Mouse (Mus musculus) G1E-ER4 (cell line): ENCODE measurements around the gene Cym. TPM values are rescaled to one million over a fixed set of nuclear protein-coding genes. Genes with fewer than 3 reads are reported as not detected.

Experiments
- GATA1 ChIP-seq: IDR thresholded peaks from one replicate; pipeline ENCODE4 v1.8.0; 2012; ENCODE audit warnings: low read length, inconsistent platforms
- polyA plus RNA-seq: library from polyadenylated mRNA; stranded (reverse); fragments of >175 nt; gene quantifications from 2 replicates; pipeline ENCODE4 v1.2.3, GENCODE M21; 2012

Gene Cym
- polyA plus RNA-seq, 1 experiment: not detected

DNA sequence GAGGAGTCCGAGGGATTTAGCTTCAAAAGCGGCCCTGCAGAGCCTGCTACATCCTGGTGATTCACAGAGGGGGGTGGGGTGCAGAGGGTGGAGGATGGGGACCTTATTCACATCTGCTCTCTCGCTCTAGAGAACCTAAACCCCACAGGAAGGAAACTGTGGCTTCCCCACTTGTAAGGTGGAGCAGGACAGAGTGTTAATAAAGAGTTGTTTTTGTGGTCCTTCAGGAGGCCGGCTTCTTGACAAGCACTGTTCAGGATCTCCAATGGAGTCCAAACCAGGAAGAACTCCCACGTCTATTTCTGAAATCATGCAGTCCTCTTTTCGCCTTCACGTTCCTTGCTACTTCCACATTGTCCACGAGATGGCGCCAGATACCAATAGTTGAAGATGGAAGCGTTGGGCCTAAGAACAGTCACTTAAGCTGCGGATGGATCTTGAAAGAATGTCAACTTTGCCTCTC is 11.8 kb upstream of the Cym start:
- no peak for TF ChIP-seq GATA1

DNA sequence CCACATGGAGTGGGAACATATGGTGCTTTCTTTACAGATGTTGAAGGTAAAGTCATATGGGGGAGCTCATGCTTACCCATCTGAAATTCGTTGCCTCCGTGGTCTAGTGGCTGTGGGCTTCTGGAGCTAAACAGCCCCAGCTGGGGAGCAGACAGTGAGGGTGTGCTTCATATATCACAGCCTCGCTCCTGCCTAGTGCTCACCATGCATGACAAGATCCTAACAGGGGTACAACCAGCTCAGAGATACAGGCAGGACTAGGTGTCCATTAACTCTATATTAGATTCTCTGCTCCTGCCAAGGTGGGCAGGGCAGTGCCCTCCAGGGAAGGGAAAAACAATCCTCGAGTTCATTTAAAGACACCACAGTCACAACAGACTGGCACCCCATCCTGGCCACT is 9.7 kb upstream of the Cym start:
- TF ChIP-seq GATA1: no peak

DNA sequence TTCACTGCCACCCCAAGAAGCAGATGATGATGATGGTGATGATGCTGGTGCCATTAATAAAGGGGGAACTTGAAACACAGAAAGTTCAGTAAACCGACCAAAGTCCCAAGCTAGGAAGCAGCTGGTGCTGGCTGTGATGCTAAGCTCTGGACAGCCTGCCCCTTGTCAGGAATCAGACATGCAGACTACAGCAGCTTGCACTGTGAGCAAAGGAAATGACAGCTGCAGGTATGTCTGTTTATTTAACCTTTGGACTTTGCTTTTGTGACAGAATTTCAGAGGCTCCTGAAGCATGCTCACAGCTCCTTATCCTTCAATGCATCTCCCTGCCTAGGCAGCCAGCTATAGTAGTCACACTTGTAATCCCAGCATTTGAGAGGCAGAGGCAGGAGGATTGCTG is 9.0 kb upstream of the Cym start, which contains the start of gene A630076J17Rik:
TSS of gene A630076J17Rik (plus strand) at position 88 of the 400 bp plus-strand sequence.
- TF ChIP-seq GATA1: no peak

DNA sequence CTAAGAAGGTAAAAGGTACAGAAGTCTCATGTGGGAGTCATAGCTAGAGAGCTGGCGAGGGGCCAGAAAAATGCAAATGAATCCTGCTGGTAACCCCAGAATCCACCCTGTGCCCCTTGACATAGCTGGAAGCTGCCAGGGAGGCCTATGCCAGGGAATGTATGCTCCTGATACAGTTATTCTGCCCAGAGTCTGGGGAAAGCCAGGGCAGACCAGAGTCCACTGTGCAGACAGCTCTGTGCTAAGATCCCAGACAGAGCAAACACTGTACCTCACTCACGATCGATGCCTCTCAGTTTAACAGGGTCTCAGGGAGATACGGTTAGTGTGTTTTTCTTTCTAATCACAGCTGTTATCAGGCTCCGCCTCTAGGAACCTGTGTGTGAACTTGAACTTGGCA is 8.3 kb upstream of the Cym start:
- TF ChIP-seq GATA1: no peak

DNA sequence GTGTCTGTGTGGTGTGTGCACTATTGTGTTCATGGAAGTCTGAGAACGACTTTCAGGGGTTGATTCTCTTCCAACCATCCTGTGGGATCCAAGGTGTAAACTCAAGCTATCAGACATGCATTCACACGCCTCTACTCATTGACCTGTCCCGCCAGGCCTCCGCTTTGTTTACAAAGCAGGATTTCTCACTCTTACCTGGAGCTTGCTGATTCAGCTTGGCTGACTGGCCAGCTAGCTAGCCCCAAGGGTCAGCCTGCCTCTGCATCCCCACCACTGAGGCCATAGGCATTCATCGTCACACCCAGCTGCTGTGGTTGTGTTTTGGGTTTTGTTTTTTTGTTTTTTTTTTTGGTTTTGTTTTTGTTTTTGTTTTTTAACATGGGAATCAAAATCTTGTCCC is 7.7 kb upstream of the Cym start:
- TF ChIP-seq GATA1: no peak

DNA sequence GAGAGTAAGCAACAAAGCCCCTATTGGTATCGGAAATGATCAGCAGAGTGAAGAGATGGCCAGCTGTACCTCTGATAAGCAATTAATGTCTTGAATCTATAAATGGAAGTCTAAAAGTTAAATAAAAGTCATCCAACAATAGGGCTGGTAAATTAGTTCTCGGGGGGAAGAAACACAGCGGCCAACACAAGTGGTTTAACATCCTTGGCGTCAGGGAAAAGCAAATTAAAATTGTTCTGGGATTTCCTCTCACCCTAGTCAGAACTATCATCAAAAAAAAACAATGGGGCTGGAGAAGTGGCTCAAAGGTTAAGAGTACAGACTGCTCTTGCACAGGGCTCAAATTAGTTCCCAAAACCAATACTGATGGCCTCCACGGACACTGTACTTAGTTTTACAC is 4.3 kb upstream of the Cym start:
- no peak for TF ChIP-seq GATA1

DNA sequence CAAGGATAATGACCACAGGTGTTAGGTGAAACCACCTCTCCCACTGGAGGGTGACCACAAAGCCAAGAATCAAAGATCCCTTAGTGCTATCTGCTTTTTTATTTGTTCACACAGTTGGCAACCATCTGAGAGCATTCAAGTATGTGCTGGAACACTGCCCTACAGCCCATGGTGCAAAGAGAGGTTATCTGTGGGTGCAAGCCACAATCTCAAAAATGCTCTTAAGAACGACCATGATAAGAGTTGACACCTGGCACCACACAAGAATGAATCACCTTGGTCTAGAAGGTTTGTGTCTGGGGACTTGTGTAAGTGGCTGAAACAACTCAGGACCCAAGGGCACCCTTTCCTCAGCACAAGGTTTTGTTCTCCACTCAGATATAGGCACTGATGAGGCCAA is 1.7 kb upstream of the Cym start:
- no peak for TF ChIP-seq GATA1

DNA sequence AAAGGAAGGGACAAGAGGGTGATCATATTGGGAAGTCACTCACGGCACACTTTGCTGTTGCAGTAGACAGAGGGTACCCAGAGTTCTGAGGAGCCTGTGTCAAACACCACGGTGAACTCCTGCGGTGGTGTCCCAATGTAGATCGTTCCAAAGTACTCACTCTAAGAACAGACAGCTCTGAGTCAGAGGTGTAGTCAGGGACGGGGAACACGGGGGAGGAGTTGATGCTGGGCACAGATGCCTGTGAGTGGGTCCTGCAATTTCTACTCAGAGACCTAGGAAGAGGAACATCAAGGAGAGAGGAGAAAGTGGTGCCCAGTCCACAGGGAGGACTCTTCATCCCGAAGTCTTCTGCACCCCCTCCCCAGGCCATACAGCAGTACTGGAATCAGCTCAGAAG is 3.0 kb downstream of the Cym start:
- TF ChIP-seq GATA1: no peak

DNA sequence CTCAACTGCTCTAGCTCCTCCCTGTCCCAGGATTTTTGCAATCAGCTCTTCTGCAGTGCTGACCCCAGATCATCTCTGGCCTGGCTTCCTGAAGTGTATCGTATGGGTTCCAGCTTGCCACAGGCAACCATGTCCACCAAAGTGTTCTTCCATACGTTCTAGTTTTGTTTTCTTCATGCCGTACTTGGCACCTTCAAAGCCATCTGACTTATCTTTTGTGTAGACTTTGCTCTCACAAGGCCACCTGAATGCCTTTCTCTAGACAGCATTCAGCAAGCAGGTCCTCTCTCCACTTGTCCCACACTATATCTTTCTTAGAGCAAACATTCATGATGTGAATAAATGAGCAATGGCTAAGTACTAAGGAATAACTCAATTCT is 4.4 kb downstream of the Cym start:
- TF ChIP-seq GATA1: no peak

DNA sequence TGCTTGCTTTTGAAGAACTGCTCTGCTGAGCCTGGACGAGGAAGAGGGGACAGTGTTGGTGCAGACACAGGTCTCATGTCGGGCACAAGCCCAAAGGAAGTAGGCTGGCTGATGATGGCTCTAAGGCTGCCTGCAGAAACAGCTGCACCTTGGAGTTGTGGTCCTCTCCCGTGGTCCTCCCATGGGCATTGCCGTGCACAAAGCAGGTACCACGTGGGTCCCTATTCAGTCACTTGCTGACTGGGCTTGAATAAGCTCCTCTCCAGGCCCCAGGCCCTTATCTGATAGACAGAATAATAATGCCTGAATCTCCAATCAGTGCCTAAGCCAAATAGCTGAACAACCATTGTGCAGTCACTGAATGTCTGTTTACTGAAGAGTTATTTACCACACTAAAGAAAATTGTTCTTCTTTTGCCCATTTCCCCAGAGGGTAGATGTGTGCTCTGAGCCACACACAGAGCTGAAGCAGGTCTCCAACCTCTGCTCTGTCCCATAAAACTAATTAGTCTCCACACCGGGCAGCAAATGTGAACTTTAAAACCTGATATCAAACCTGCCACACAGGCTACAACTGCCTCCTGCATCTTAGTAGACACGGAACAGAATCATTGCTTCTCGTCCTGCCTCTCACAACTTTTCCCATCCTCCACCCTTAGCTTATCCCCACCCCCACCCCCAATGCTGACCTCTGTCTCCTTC is 5.0 kb downstream of the Cym start:
- TF ChIP-seq GATA1: no peak

DNA sequence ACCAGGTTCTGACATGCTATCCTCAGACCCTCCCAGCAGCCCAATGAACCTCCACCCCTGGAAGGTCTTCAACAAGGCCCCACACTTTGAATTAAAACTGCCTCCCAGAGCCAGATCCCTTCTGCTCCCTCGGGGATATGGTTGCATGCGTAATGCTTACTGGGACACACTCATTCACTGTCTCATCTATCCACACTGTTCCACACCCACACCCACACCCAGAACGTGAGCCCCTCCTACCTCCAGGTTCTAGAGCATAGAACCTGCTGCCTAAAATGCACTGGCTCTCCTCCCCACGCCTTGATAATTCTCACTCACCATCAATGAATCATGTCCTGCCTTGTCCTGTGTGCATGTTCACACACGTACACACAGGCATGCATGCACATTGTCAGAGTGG is 6.9 kb downstream of the Cym start:
- no peak for TF ChIP-seq GATA1

DNA sequence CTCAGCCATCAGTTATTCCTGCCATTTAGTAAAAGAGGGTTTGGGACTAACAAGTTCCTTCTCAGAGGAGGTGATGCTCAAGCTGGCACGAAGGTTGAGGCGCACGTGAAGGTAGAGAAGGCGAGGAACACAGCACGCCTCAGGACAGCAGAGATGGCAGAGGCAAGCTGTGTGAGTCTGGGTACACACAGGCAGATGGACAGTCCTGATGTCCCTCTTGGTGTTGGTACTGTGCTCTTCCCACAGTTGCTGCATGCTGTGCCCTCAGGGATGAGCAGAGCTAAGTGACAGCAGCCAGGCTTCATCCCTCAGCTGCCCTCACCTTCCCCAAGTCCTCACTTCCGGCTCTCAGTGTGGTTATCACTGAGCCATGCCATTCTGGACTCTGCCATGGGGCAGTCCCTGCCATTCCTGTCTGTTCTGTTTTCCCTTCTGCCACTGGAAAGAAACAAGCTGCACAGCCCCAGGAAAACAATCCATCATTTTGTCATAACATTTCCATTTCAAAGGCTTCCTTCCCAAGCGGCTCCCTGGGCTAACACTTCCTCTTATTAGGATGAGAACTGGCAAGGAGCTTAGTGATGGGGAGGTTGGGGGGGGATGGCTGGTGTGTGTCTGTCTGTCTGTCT is 13.8 kb downstream of the Cym start:
- no peak for TF ChIP-seq GATA1

DNA sequence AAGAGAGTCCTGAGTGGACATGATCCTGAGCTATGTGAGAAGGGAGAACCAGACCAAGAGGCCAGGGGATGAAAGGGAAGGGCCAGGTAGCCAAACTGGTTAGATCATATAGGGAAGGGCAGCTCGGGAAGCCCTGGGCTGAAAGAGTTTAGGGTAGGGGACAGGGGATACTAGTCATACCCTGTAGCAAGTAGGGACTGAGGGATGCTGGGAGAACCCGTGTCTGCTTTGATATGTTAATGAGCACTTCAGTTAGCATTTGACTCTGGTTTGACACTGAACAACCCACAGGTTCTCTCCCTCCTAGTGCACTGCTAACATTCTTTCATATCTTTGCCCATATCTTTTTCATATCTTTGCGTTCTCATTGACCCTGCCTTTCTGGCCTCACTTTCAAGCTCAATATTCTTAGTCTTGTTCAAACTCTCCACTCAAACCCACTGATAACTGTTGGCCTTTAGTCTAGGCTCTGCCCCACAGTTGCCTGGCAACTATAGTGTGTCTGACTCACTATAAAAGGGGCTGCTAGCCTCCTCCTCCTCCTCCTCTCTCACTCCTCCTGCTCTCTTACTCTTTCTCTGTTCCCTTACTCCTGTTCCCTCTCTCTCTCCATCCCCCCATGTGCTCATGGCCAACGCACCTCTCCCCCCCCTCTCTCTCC is 14.9 kb downstream of the Cym start:
- no peak for TF ChIP-seq GATA1

DNA sequence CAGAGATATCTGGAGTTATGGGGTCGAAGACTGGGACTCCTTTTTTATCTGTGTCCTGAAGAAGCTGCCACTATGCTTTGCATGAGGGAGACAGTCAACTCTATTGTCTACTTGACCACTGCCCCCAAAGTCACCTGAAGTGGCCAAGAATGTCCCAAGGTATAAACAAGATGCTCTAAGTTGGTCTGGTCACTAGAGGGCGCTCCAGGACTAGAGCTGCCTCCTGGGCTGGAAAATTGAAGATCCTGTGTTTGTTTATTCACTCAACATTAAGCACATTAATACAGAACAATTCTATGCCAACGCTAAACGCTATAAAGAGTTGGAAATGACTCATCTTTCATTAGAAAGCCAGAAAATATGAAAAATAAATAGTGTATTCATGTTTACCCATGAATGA is 15.5 kb downstream of the Cym start:
- TF ChIP-seq GATA1: no peak

DNA sequence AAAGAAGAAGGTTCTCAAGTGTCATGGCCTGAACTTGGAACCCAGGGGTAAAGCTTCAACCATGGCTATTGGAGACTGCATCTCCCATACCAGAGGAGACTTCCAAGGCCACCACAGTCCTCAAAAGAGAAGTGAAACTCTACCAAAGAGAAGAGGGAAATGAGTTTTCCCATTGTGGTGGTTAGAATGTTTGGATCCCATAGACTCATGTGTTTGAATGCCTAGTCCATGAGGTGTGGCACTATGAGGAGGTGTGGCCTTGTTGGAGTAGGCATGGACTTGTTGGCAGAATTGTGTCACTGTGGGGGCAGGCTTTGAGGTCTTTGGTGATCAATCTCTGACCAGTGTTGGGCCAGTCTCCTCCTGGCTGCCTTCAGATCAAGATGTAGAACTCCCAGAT is 16.4 kb downstream of the Cym start:
- no peak for TF ChIP-seq GATA1

DNA sequence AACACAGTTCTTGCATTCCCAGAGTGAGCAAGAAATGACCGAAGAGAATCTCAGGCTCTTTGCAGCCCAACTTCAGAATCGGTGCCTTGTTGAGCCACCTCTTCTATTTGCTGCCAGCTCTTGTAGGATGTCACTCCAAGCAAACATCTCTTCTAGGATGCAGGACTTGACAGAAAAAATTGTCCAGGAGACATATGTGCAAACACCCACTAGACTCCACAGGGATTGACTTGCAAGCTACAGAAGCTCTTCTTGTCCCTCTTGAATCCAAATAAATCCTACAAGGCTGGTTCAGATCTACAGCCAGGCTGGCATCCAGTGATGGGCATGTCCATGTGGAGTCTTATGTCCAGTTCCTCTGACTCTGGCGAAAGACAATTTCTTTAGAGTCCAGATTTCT is 17.1 kb downstream of the Cym start:
- no peak for TF ChIP-seq GATA1

DNA sequence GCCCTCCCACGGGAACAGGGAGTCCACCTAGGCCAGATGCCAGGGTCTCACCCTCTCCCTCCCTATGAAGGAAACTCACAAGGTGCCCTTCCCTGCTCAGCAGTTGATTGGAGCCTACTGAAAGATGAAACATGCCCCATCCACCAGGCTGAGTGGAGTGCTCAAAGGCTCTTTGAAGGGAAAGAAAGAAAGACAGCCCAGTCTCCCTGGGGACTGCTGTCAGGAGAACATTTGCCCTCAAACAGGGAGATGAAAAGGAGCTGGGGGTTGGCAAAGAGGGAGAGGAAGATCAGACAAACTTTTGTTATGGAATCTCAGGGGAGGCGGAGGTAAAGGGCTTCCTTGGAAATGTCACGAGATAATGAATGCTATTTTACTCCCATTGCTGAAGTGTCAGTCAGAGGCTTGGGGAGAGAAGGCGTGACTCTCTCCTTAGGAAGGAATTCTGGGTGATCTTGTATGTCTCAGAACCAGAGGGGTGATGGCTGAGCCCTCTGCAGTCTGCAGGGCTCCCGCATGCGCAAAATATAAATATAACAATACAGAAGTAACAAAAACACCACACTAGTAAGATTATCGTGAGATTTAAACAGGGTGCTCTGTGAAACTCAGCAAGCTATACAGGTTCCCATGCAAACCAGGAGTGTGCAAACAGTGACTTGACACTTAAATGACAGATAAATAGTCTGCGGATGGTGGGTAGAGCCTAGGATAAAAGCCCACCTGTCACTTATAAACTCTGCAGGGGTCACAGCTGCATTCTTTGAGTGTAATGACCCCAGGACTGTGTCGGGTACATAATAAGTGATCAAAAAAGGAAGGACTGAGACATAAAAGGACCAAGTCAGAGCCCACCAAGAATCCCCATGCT is 20.0 kb downstream of the Cym start:
- no peak for TF ChIP-seq GATA1
